Mouse (Mus musculus): Measurements from ENCODE around the gene Rfpl4.

GRCm38 (mm10) chr7:5080010-5080751, 36.6 kb downstream of the Rfpl4 start, which contains the start of gene Epn1:
- TF ChIP-seq POLR2A (IDR thresholded peaks at IDR 0.05; ENCODE audit: control insufficient read depth, extremely low read depth, insufficient read depth, low read length, poor library complexity) (peak; percentile 43; the same call in 1 of the 2 replicates), CTCF (IDR thresholded peaks at IDR 0.05; ENCODE audit: borderline replicate concordance, control insufficient read depth, extremely low read depth, insufficient read depth, low read length, poor library complexity) (0 out of 2 replicates have a peak, but pooled peaks have one; percentile 5)

All from thymus, adult 2 months (tissue).